21 mouse cellular contexts compared by ENCODE assay signal in genomic region chr13:54569282-54569681, GRCm38 (mm10).
"Had no signal": no experiment of that assay in that cellular context is flagged by ENCODE, and none has a peak within 500 bp of the region (broad histone marks: within the 10 kb centered on the region; RNA-seq: fewer than 3 reads in every experiment).

No protein-coding gene starts in this region.

- ATAC-seq: liver, postnatal 0 days; lung, postnatal 0 days; midbrain, embryonic 13.5 days; midbrain, embryonic 16.5 days had no signal

- H3K9ac ChIP-seq: limb, embryonic 13.5 days; liver, embryonic 14.5 days; liver, postnatal 0 days; lung, embryonic 14.5 days; midbrain, embryonic 13.5 days; neural tube, embryonic 12.5 days; neural tube, embryonic 15.5 days; stomach, embryonic 15.5 days had no signal

- H3K9me3 ChIP-seq: limb, embryonic 10.5 days; limb, embryonic 13.5 days; megakaryocyte, embryonic 14.5 days; midbrain, embryonic 10.5 days; midbrain, embryonic 13.5 days; neural tube, embryonic 12.5 days; neural tube, embryonic 15.5 days; stomach, embryonic 15.5 days had no signal

- H3K27ac ChIP-seq: limb, embryonic 10.5 days; limb, embryonic 13.5 days; liver, embryonic 14.5 days; macrophage; midbrain, embryonic 10.5 days; midbrain, embryonic 13.5 days; neural tube, embryonic 12.5 days; neural tube, embryonic 15.5 days; stomach, embryonic 15.5 days had no signal

- H3K27me3 ChIP-seq: megakaryocyte, embryonic 14.5 days; neural tube, embryonic 15.5 days; stomach, embryonic 15.5 days had no signal

- H3K4me2 ChIP-seq: limb, embryonic 13.5 days; lung, embryonic 14.5 days; midbrain, embryonic 13.5 days; neural tube, embryonic 12.5 days; neural tube, embryonic 15.5 days; stomach, embryonic 15.5 days had no signal

- DNase-seq: kidney, adult 9 months; kidney, postnatal 14 days; kidney, postnatal 4 days; liver, postnatal 0 days; lung, embryonic 14.5 days; retina, postnatal 1 day; right cerebral cortex, postnatal 25 days; spleen, adult 18-20 months; thymus, postnatal 25 days had no signal

- H3K4me3 ChIP-seq: limb, embryonic 10.5 days; limb, embryonic 13.5 days; megakaryocyte, embryonic 14.5 days; midbrain, embryonic 10.5 days; midbrain, embryonic 13.5 days; neural tube, embryonic 12.5 days; neural tube, embryonic 15.5 days; stomach, embryonic 15.5 days had no signal

- H3K36me3 ChIP-seq: limb, embryonic 10.5 days; limb, embryonic 13.5 days; midbrain, embryonic 10.5 days; midbrain, embryonic 13.5 days; neural tube, embryonic 12.5 days; neural tube, embryonic 15.5 days; stomach, embryonic 15.5 days had no signal
